Mouse (Mus musculus): ENCODE results near the gene Barx1.

- no peak for TF ChIP-seq POLR2AphosphoS5 (IDR thresholded peaks at IDR 0.05; ENCODE audit: borderline replicate concordance, low read depth, low read length)
- TF ChIP-seq SMC3 (IDR thresholded peaks at IDR 0.05; ENCODE audit: low read depth, low read length): no peak
These were observed 2.1 kb upstream of the Barx1 start for GRCm38 (mm10) chr13:48660741-48661140.

Data from MEL (cell line).